Mouse (Mus musculus) ES-CJ7 (cell line): ENCODE results near the gene Atrnl1.
"Not testable (repeated sequence)": the region's sequence is repeated elsewhere in the genome, so short reads cannot be mapped to it uniquely, and the experiment has no call there.

Experiments
- DNase-seq: peaks from one replicate; pipeline ENCODE4 v3.0.0; 2011; ENCODE audit warnings: low read depth, low spot score

Atrnl1 gene

DNA sequence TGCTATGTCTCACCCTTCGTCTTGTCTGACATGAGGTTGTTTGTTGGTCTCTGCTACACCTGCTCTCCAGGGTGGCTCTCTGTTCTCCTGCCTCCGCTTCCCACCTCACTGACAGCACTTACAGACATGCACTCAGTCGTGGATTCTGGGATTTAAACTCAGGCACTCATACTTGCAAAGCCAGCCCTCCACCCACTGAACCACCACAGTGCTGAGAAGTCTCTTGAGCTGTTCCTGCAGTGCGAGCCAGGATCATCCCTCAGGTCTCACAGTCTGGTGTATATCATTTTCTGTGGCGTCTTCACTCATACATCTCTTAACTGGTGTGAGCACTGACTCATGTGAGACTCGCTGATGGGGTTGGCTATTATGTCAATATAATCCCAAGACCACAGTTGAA lies 353.0 kb downstream of the Atrnl1 start:
- DNase-seq, result no peak

- DNase-seq, result no peak
Measured at GRCm38 (mm10) chr19:57969766-57970165, 358.9 kb downstream of the Atrnl1 start.

- no peak for DNase-seq
Measured at GRCm38 (mm10) chr19:57970342-57970895, 359.6 kb downstream of the Atrnl1 start.

GRCm38 (mm10) chr19:57975201-57975600 lies 364.4 kb downstream of the Atrnl1 start:
- DNase-seq, result no peak

- DNase-seq, result no peak
Measured at GRCm38 (mm10) chr19:57985918-57986900, 375.4 kb downstream of the Atrnl1 start.

DNA sequence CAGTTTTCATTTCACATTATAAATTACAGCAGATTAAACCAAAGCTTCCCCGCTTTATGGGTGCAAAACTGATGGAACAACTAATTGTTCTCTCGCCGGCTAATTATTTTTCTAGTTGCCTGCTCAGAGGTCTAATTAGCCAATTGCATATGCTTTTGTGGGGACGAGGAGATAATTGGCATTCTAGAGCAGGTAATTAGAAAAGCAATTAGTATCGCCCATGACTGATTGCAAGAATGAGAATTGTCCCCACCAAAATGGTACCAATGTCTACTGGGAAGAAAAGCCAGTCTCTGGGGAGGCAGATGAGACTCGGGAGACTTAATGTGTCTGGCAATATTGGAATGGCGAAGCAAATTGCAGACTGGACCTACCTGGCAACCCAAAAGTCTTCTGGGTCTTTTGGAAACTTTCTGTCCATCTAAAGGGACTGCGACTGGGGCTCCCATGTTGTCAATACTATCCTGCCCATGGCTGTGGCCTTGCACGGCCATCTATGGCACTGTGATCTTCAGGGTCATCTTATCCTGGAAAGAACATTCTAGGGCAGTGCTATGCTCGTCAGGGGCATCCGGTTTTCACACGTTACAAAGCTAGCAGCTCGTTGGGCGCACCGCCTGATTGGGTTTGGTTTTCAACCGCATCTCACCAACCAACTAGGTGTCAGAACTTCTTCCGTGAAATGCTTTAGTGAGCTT lies 377.0 kb downstream of the Atrnl1 start:
- DNase-seq, result no peak

GRCm38 (mm10) chr19:57988559-57989093 lies 377.8 kb downstream of the Atrnl1 start:
- DNase-seq, result no peak

GRCm38 (mm10) chr19:57991099-57991760 lies 380.4 kb downstream of the Atrnl1 start:
- DNase-seq, result no peak

DNA sequence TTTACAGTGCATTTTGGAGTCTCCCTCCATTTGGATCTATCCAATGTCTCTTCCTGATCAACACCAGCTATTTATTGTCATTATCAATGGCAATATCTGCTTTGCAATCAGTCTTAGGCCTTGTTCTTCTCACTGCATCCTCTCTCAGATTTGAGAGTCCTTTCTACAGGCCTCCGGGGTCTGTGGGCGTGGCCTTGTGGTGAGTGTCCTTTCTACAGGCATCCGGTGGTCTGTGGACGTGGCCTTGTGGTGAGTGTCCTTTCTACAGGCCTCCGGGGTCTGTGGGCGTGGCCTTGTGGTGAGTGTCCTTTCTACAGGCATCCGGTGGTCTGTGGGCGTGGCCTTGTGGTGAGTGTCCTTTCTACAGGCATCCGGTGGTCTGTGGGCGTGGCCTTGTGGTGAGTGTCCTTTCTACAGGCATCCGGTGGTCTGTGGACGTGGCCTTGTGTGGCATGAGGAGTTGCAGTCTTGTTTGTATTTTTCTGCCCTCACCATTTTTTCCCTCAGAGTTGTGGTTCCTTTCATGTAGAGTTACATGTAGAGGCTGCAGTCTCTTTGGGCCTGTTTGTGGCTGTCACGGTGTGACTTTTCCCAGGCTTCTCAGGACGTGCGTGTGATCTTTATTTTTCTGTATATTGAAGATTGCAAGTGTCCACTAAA lies 383.5 kb downstream of the Atrnl1 start:
- DNase-seq, result not testable (repeated sequence)

DNA sequence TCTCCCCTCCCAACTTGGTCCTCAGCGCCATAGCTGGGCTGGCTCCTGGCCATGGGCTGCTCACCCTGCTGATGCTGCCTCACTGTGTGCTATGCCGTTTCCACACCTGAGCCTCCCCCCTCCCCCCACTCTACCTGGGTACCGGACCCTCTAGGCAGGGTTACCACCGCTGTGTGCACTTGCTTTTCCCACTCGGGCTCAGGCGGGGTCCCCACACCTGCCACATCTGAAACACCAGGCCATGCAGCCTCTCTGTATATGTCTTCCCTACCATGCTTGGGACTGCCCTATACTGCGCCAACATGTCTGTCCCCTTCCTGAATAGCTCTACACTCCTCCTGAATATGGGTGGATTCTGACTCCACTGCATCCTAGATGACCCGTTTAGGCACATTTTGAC lies 384.2 kb downstream of the Atrnl1 start:
- DNase-seq, result no peak

- peak; percentile 59 for DNase-seq
Measured at GRCm38 (mm10) chr19:57997961-57998360, 387.1 kb downstream of the Atrnl1 start.

DNA sequence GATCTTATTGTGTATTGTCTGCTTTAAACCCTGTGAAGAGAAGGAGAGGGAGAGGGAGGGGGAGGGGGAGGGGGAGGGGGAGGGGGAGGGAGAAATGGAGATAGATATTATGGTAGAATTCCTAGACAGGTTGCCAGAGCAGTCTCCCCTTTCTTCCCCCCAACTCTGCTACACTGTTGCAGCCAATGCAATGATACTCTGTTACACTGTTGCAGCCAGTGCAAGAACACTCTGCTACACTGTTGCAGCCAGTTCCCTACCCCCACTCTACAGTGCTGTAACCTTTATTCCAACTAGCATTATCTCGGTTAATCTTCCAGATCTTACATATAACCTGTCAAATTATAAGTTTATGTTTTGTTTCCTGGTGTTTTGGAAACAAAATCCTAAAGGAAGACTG lies 400.8 kb downstream of the Atrnl1 start:
- no peak for DNase-seq

DNA sequence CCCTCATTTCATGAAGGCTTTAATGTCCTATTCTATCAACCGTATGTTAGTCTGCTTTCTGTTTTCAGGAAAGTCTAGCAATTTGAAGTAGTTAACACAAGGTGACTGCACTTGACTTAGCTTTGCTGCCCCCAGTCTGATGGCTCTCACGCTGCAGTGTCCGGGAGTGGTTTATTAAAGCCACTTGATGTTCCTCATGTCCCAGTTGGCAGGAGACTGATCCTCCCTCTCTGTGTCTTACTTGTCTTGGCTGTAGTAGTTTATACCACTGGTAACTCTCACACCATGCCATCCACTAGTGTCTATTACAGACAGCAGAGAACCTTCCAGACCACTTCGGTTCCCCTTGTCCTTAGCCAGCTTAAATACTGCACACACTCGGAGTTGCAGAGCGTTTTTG lies 404.9 kb downstream of the Atrnl1 start:
- DNase-seq, result no peak

GRCm38 (mm10) chr19:58016561-58017453 lies 406.0 kb downstream of the Atrnl1 start:
- no peak for DNase-seq

- no peak for DNase-seq
Measured at GRCm38 (mm10) chr19:58017468-58017867, 406.6 kb downstream of the Atrnl1 start.

DNA sequence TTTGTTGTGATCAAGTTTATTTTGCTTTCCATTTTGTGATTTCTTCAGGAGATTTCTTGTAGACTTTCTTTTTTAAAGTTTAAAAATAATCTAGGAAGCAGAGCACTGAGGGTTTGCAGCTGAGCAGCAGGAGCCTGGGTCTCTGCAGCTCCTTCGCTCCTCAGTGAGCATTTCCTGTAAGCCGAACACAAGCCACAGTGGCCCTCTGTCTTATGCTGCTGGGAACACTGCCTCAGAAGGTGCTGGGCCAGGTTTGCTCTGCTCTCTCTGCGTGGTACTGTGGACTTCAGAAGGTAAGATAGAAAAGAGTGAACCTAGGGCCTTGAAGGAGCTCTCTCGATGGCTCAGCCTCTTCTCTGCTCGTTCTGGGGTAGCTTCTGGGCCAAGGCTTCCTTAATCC lies 407.9 kb downstream of the Atrnl1 start:
- DNase-seq, result no peak

DNA sequence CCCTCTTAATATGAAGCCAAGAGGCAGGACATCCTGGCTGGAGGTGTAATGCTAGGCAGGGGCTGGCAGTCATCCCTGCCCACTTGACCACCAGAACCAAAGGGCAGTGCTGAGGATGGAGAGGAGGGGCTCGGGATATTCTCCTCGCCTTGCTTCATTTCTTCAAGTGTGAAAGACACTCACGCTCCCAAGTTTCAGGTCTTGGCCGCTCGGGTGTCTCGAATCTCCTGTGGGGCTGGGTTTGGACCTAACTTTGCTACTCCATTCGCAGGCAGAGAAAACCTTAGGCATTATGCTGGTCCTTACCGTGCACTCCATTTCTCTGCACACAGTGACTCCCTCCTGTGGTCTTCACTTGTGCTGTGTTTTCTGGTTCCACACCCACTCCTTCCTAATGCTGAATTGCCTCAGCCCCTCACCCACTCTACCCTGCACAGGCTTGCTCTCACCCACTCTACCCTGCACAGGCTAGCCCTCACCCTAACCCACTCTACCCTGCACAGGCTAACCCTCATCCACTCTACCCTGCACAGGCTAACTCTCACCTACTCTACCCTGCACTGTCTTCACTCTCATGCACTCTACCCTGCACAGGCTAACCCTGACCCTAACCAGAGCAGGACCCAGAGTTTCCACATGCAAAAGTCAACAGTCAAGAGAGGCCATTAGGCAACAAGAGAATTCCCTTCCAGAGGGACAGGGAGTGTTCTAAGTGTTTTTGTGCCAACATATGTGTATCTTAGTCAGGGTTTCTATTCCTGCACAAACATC lies 410.9 kb downstream of the Atrnl1 start:
- no peak for DNase-seq

- no peak for DNase-seq
Measured at GRCm38 (mm10) chr19:58023216-58023825, 412.5 kb downstream of the Atrnl1 start.

DNA sequence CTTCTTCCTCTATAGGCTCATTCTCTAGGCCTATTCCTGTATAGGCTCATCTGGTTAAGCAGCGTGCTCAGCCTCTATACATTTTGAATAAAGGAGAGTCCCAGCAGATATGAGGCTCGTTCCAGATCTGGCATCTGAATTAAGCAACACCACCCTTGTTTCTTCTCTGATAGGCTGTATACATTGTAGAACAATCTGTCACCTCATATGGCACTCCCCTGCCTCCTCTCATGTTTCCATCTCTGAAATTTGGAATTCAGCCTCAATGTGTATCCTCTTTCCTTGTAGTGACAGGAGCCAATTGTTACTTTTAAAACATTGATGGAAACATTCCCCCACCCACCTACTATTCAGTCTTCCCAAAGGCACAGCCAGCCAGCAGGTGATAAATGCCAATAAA lies 414.2 kb downstream of the Atrnl1 start:
- DNase-seq, result no peak
